Mouse (Mus musculus) embryonic facial prominence, embryonic 15.5 days (tissue): ENCODE measurements around the gene Trmo. TPM values are rescaled to one million over a fixed set of nuclear protein-coding genes. Genes with fewer than 3 reads are reported as not detected.

ENCODE experiments used
- ATAC-seq: fragments of 200-750 bp; cut with Nextera tagmentation; 2 replicates; pipeline ENCODE4 v1.8.0; 2017; ENCODE audit warnings: low read depth, moderate TSS enrichment; ENCODE audit not compliant: insufficient number of reproducible peaks, low FRiP score, low TSS enrichment
- H3K27ac ChIP-seq: fragments of 300-500 bp; sonication (generic); replicated peaks from 2 replicates; pipeline ENCODE4 v1.5.1; 2015; ENCODE audit warnings: mild to moderate bottlenecking, inconsistent platforms
- H3K27me3 ChIP-seq: fragments of 300-500 bp; sonication (generic); 2 replicates; pipeline ENCODE4 v1.6.1; 2015; ENCODE audit warnings: inconsistent platforms
- H3K36me3 ChIP-seq: fragments of 300-500 bp; sonication (generic); 2 replicates; pipeline ENCODE4 v1.6.1; 2015; ENCODE audit warnings: mild to moderate bottlenecking, inconsistent platforms
- H3K4me1 ChIP-seq: fragments of 300-500 bp; sonication (generic); 2 replicates; pipeline ENCODE4 v1.6.1; 2015; ENCODE audit warnings: inconsistent platforms
- H3K4me2 ChIP-seq: fragments of 300-500 bp; sonication (generic); replicated peaks from 2 replicates; pipeline ENCODE4 v1.6.1; 2015; ENCODE audit warnings: mild to moderate bottlenecking, inconsistent platforms
- H3K4me3 ChIP-seq: fragments of 300-500 bp; sonication (generic); replicated peaks from 2 replicates; pipeline ENCODE4 v1.5.1; 2015; ENCODE audit warnings: mild to moderate bottlenecking, inconsistent platforms
- H3K9ac ChIP-seq: fragments of 300-500 bp; sonication (generic); 2 replicates; pipeline ENCODE4 v1.6.1; 2015; ENCODE audit warnings: inconsistent platforms
- H3K9me3 ChIP-seq: fragments of 300-500 bp; sonication (generic); replicated peaks from 2 replicates; pipeline ENCODE4 v1.6.1; 2016; ENCODE audit warnings: inconsistent platforms
- WGBS: fragments of 180-500 bp; shearing (Covaris S2); methylation state at CpG from one replicate; pipeline ENCODE4 v1.1.7; 2015; 5-methylcytosine and 5-hydroxymethylcytosine counted together
- polyA plus RNA-seq: library from polyadenylated mRNA; unstranded; fragments of >200 nt; fragmentation: Nextera tagmentation; extraction: Ambion mirVana; gene quantifications from 2 replicates; pipeline ENCODE4 v1.2.1, GENCODE M21; 2015

Gene Trmo
- polyA plus RNA-seq, 1 experiment from 2014 or later = 9.2 TPM

- H3K9me3 ChIP-seq = no peaks in the 10 kb centered on the region
- no peak for ATAC-seq
- H3K9ac ChIP-seq = no peak overlapping the region
- H3K36me3 ChIP-seq = no peaks in the 10 kb centered on the region
- no peak overlapping the region for H3K27ac ChIP-seq
- H3K4me3 ChIP-seq = no peak overlapping the region
- H3K27me3 ChIP-seq = no peaks in the 10 kb centered on the region
- H3K4me1 ChIP-seq = no peaks in the 10 kb centered on the region
- 76% methylated on average over 6 of the region's 6 CpGs for WGBS
- H3K4me2 ChIP-seq = no peak overlapping the region
Measured at GRCm38 (mm10) chr4:46404042-46404795, 15.0 kb upstream of the Trmo start.

- WGBS = 68% methylated on average over 4 of the region's 4 CpGs
- H3K9ac ChIP-seq = no peak overlapping the region
- H3K27ac ChIP-seq = no peak overlapping the region
- no peak overlapping the region for H3K4me3 ChIP-seq
- no peak overlapping the region for H3K4me2 ChIP-seq
- no peaks in the 10 kb centered on the region for H3K27me3 ChIP-seq
- H3K4me1 ChIP-seq = no peaks in the 10 kb centered on the region
- no peaks in the 10 kb centered on the region for H3K36me3 ChIP-seq
- H3K9me3 ChIP-seq = no peaks in the 10 kb centered on the region
- ATAC-seq = no peak
Measured at GRCm38 (mm10) chr4:46398839-46399238, 9.6 kb upstream of the Trmo start.

- no peaks in the 10 kb centered on the region for H3K9me3 ChIP-seq
- no peak overlapping the region for H3K4me3 ChIP-seq
- WGBS = 30% methylated on average over 5 of the region's 5 CpGs
- no peaks in the 10 kb centered on the region for H3K27me3 ChIP-seq
- no peak for ATAC-seq
- H3K4me1 ChIP-seq = no peaks in the 10 kb centered on the region
- H3K4me2 ChIP-seq = no peak overlapping the region
- H3K27ac ChIP-seq = peak overlapping the region; percentile 23; the same call in 1 of the 2 replicates
- no peaks in the 10 kb centered on the region for H3K36me3 ChIP-seq
- no peak overlapping the region for H3K9ac ChIP-seq
Measured at GRCm38 (mm10) chr4:46395736-46396135, 6.5 kb upstream of the Trmo start.

- Histone ChIP-seq H3K9me3 (no peaks in the 10 kb centered on the region), H3K4me3 (no peak overlapping the region)
Measured at GRCm38 (mm10) chr4:46394388-46394787, 5.2 kb upstream of the Trmo start.

GRCm38 (mm10) chr4:46390390-46390970 is 1.2 kb upstream of the Trmo start:
- peak overlapping the region; percentile 63 for H3K4me2 ChIP-seq

More at GRCm38 (mm10) chr4:46394388-46394787, 5.2 kb upstream of the Trmo start:
- Histone ChIP-seq H3K27me3 (no peaks in the 10 kb centered on the region), H3K4me1 (no peaks in the 10 kb centered on the region), H3K27ac (no peak overlapping the region), H3K4me2 (no peak overlapping the region), H3K36me3 (no peaks in the 10 kb centered on the region), H3K9ac (no peak overlapping the region)
- 76% methylated on average over 2 of the region's 2 CpGs for WGBS
- no peak for ATAC-seq

GRCm38 (mm10) chr4:46389612-46390341 is 540 bp upstream of the Trmo start:
- 0 out of 2 replicates have a peak, but pooled peaks cover 7% of the 10 kb centered on the region for H3K36me3 ChIP-seq
- 1% methylated on average over 24 of the region's 24 CpGs for WGBS
- peak overlapping the region; percentile 66 for H3K9ac ChIP-seq
- H3K9me3 ChIP-seq = no peaks in the 10 kb centered on the region
- peak overlapping the region; percentile 74 for H3K4me3 ChIP-seq
- H3K27ac ChIP-seq = peak overlapping the region; percentile 95
- H3K4me2 ChIP-seq = peak overlapping the region; percentile 63
- no peaks in the 10 kb centered on the region for H3K27me3 ChIP-seq
- ATAC-seq = no peak
- H3K4me1 ChIP-seq = no peaks in the 10 kb centered on the region

More at GRCm38 (mm10) chr4:46390390-46390970, 1.2 kb upstream of the Trmo start:
- Histone ChIP-seq H3K4me3 (peak overlapping the region; percentile 74), H3K27ac (peak overlapping the region; percentile 95), H3K4me1 (no peaks in the 10 kb centered on the region), H3K9me3 (no peaks in the 10 kb centered on the region), H3K9ac (no peak overlapping the region), H3K36me3 (0 out of 2 replicates have a peak, but pooled peaks cover under 1% of the 10 kb centered on the region), H3K27me3 (no peaks in the 10 kb centered on the region)
- ATAC-seq = no peak; the same call in 1 of the 2 replicates
- WGBS = 20% methylated on average over 9 of the region's 9 CpGs

GRCm38 (mm10) chr4:46388556-46388955 is 681 bp downstream of the Trmo start:
- Histone ChIP-seq H3K27ac (peak overlapping the region; percentile 95), H3K9ac (0 out of 2 replicates have a peak overlapping the region, but pooled peaks have one; percentile 6), H3K9me3 (no peaks in the 10 kb centered on the region), H3K4me3 (peak overlapping the region; percentile 74), H3K27me3 (no peaks in the 10 kb centered on the region), H3K36me3 (peaks cover 18% of the 10 kb centered on the region; the same call in 1 of the 2 replicates), H3K4me1 (no peaks in the 10 kb centered on the region), H3K4me2 (peak overlapping the region; percentile 63)
- ATAC-seq = no peak
- WGBS = 17% methylated on average over 5 of the region's 5 CpGs

GRCm38 (mm10) chr4:46374869-46375368 is 14.3 kb downstream of the Trmo start:
- Histone ChIP-seq H3K9me3 (no peaks in the 10 kb centered on the region), H3K4me1 (peaks cover 11% of the 10 kb centered on the region), H3K36me3 (peaks cover 24% of the 10 kb centered on the region), H3K4me3 (peak overlapping the region; percentile 43), H3K27me3 (0 out of 2 replicates have a peak, but pooled peaks cover under 1% of the 10 kb centered on the region), H3K4me2 (peak overlapping the region; percentile 69), H3K9ac (no peak overlapping the region), H3K27ac (no peak overlapping the region)
- 19% methylated on average over 22 of the region's 22 CpGs for WGBS
- ATAC-seq = peak; percentile 51

GRCm38 (mm10) chr4:46374455-46374854 is 14.8 kb downstream of the Trmo start:
- WGBS = 52% methylated on average over 6 of the region's 6 CpGs
- H3K4me2 ChIP-seq = peak overlapping the region; percentile 69
- peaks cover 11% of the 10 kb centered on the region for H3K4me1 ChIP-seq

GRCm38 (mm10) chr4:46371030-46371429 is 18.2 kb downstream of the Trmo start:
- H3K4me3 ChIP-seq = peak overlapping the region; percentile 18; the same call in 1 of the 2 replicates
- peak; percentile 72; the same call in 1 of the 2 replicates for ATAC-seq
- H3K4me2 ChIP-seq = peak overlapping the region; percentile 44
- H3K9me3 ChIP-seq = no peaks in the 10 kb centered on the region
- H3K4me1 ChIP-seq = peaks cover 11% of the 10 kb centered on the region
- no peaks in the 10 kb centered on the region for H3K36me3 ChIP-seq
- 1% methylated on average over 19 of the region's 19 CpGs for WGBS
- H3K27ac ChIP-seq = no peak overlapping the region
- H3K9ac ChIP-seq = no peak overlapping the region
- peaks cover 9% of the 10 kb centered on the region; the same call in 1 of the 2 replicates for H3K27me3 ChIP-seq

More at GRCm38 (mm10) chr4:46374455-46374854, 14.8 kb downstream of the Trmo start:
- 0 out of 2 replicates have a peak, but pooled peaks cover 3% of the 10 kb centered on the region for H3K27me3 ChIP-seq
- no peak for ATAC-seq
- peaks cover 20% of the 10 kb centered on the region for H3K36me3 ChIP-seq
- peak overlapping the region; percentile 43 for H3K4me3 ChIP-seq
- no peaks in the 10 kb centered on the region for H3K9me3 ChIP-seq
- no peak overlapping the region for H3K9ac ChIP-seq
- H3K27ac ChIP-seq = no peak overlapping the region

- Histone ChIP-seq H3K27me3 (peaks cover 9% of the 10 kb centered on the region; the same call in 1 of the 2 replicates), H3K4me2 (no peak overlapping the region), H3K4me3 (no peak overlapping the region), H3K9me3 (no peaks in the 10 kb centered on the region), H3K36me3 (no peaks in the 10 kb centered on the region), H3K27ac (no peak overlapping the region), H3K9ac (no peak overlapping the region), H3K4me1 (peaks cover 11% of the 10 kb centered on the region)
- WGBS = 50% methylated on average over 6 of the region's 6 CpGs
- no peak for ATAC-seq
Measured at GRCm38 (mm10) chr4:46370406-46370805, 18.8 kb downstream of the Trmo start.
